Mouse (Mus musculus) MEL (cell line): ENCODE data around the gene Iqsec1. TPM values are rescaled to one million over a fixed set of nuclear protein-coding genes. Genes with fewer than 3 reads are reported as not detected.

Experiments
- DNase-seq: peaks from one replicate; pipeline ENCODE4 v3.0.0; 2011; ENCODE audit warnings: low read depth, low spot score
- H3K27ac ChIP-seq: 2 replicates; pipeline ENCODE4 v1.5.1; 2012; ENCODE audit warnings: low read depth, mild to moderate bottlenecking, control low read depth, low read length, moderate library complexity; ENCODE audit not compliant: control insufficient read depth
- H3K27me3 ChIP-seq, 2 experiments: fragments of 150-350 bp in 1 of 2; sonication (generic) in 1 of 2; 2 replicates each; pipeline ENCODE4 v1.6.1; 2012; ENCODE audit warnings: low read length in 2 of 2, mild to moderate bottlenecking in 2 of 2, improper control_type of control experiment in 1 of 2, moderate library complexity in 1 of 2; ENCODE audit not compliant: insufficient read depth in 2 of 2, control insufficient read depth in 1 of 2
- H3K36me3 ChIP-seq, 2 experiments: 2 replicates each; pipeline ENCODE4 v1.6.1; 2012 to 2014; ENCODE audit warnings: low read length in 2 of 2, improper control_type of control experiment in 1 of 2, inconsistent platforms in 1 of 2, mild to moderate bottlenecking in 1 of 2; ENCODE audit not compliant: insufficient read depth in 2 of 2, control insufficient read depth in 1 of 2
- H3K4me1 ChIP-seq, 2 experiments: fragments of 150-350 bp in 1 of 2; sonication (generic) in 1 of 2; 2 replicates each; pipeline ENCODE4 v1.6.1; 2012; ENCODE audit warnings: low read length in 2 of 2, improper control_type of control experiment in 1 of 2, mild to moderate bottlenecking in 1 of 2; ENCODE audit not compliant: insufficient read depth in 2 of 2, control insufficient read depth in 1 of 2
- H3K4me3 ChIP-seq, 2 experiments: fragments of 150-350 bp in 1 of 2; sonication (generic) in 1 of 2; 2 replicates each; pipeline ENCODE4 v1.5.1; 2012; ENCODE audit warnings: low read depth in 2 of 2, low read length in 2 of 2, mild to moderate bottlenecking in 2 of 2, moderate library complexity in 2 of 2, control low read depth in 1 of 2, improper control_type of control experiment in 1 of 2; ENCODE audit not compliant: control insufficient read depth in 1 of 2, insufficient read depth in 1 of 2
- H3K79me2 ChIP-seq: 2 replicates; pipeline ENCODE4 v1.6.1; 2012; ENCODE audit warnings: mild to moderate bottlenecking, low read length, moderate library complexity; ENCODE audit not compliant: control insufficient read depth, poor library complexity, insufficient read depth
- H3K9ac ChIP-seq: 2 replicates; pipeline ENCODE4 v1.6.1; 2012; ENCODE audit warnings: low read depth, mild to moderate bottlenecking, control low read depth, low read length, moderate library complexity; ENCODE audit not compliant: control insufficient read depth, poor library complexity, severe bottlenecking
- H3K9me3 ChIP-seq: fragments of 150-350 bp; sonication (generic); replicated peaks from 2 replicates; pipeline ENCODE4 v1.6.1; 2012; ENCODE audit warnings: mild to moderate bottlenecking, low read length, improper control_type of control experiment, moderate library complexity; ENCODE audit not compliant: insufficient read depth
- BHLHE40 ChIP-seq: IDR thresholded peaks from 2 replicates; pipeline ENCODE4 v1.6.1; 2012; ENCODE audit warnings: low read depth, mild to moderate bottlenecking, inconsistent platforms, low read length, improper control_type of control experiment, borderline replicate concordance
- CHD1 ChIP-seq: IDR thresholded peaks from 2 replicates; pipeline ENCODE4 v1.6.1; 2012; ENCODE audit warnings: low read depth, mild to moderate bottlenecking, inconsistent platforms, low read length, improper control_type of control experiment
- CHD2 ChIP-seq: IDR thresholded peaks from 2 replicates; pipeline ENCODE4 v1.6.1; 2011; ENCODE audit warnings: low read length, improper control_type of control experiment
- CTCF ChIP-seq, 3 experiments: IDR thresholded peaks in 2 of 3; conservative IDR thresholded peaks in 1 of 3; 2 replicates each; pipeline ENCODE4 v1.5.1; 2011 to 2012; ENCODE audit warnings: low read length in 3 of 3, low read depth in 2 of 3, mild to moderate bottlenecking in 2 of 3, improper control_type of control experiment in 1 of 3, inconsistent platforms in 1 of 3, mixed read lengths in 1 of 3, moderate library complexity in 1 of 3; ENCODE audit not compliant: control insufficient read depth in 1 of 3, insufficient read depth in 1 of 3, poor library complexity in 1 of 3, severe bottlenecking in 1 of 3
- E2F4 ChIP-seq: IDR thresholded peaks from 2 replicates; pipeline ENCODE4 v1.6.1; 2011; ENCODE audit warnings: low read depth, low read length, improper control_type of control experiment, borderline replicate concordance
- ELF1 ChIP-seq: IDR thresholded peaks from 2 replicates; pipeline ENCODE4 v1.6.1; 2014; ENCODE audit warnings: low read depth, mild to moderate bottlenecking, inconsistent platforms, low read length, improper control_type of control experiment, moderate library complexity
- EP300 ChIP-seq, 2 experiments: IDR thresholded peaks; 2 replicates each; pipeline ENCODE4 v1.6.1; 2011; ENCODE audit warnings: improper control_type of control experiment in 2 of 2, low read length in 2 of 2, low read depth in 1 of 2, mild to moderate bottlenecking in 1 of 2
- ETS1 ChIP-seq: IDR thresholded peaks from 2 replicates; pipeline ENCODE4 v1.6.1; 2012; ENCODE audit warnings: low read depth, mild to moderate bottlenecking, inconsistent platforms, low read length, improper control_type of control experiment, moderate library complexity
- GABPA ChIP-seq: IDR thresholded peaks from 2 replicates; pipeline ENCODE4 v1.6.1; 2012; ENCODE audit warnings: low read depth, mild to moderate bottlenecking, inconsistent platforms, low read length, improper control_type of control experiment, moderate library complexity
- HCFC1 ChIP-seq: IDR thresholded peaks from 2 replicates; pipeline ENCODE4 v1.6.1; 2012; ENCODE audit warnings: low read depth, mild to moderate bottlenecking, inconsistent platforms, low read length, improper control_type of control experiment, moderate library complexity
- JUND ChIP-seq: IDR thresholded peaks from 2 replicates; pipeline ENCODE4 v1.6.1; 2011; ENCODE audit warnings: low read depth, mild to moderate bottlenecking, improper control_type of control experiment, low read length
- MAFK ChIP-seq: IDR thresholded peaks from 2 replicates; pipeline ENCODE4 v1.6.1; 2011; ENCODE audit warnings: low read depth, mild to moderate bottlenecking, low read length, improper control_type of control experiment, borderline replicate concordance
- MAX ChIP-seq: IDR thresholded peaks from 2 replicates; pipeline ENCODE4 v1.6.1; 2011; ENCODE audit warnings: low read length, improper control_type of control experiment
- MAZ ChIP-seq: IDR thresholded peaks from 2 replicates; pipeline ENCODE4 v1.6.1; 2012; ENCODE audit warnings: low read depth, mild to moderate bottlenecking, inconsistent platforms, low read length, improper control_type of control experiment
- MEF2A ChIP-seq: IDR thresholded peaks from 2 replicates; pipeline ENCODE4 v1.6.1; 2014; ENCODE audit warnings: low read depth, mild to moderate bottlenecking, inconsistent platforms, low read length, improper control_type of control experiment; ENCODE audit not compliant: poor library complexity, insufficient replicate concordance, severe bottlenecking; ENCODE audit errors: extremely low read depth
- MXI1 ChIP-seq: IDR thresholded peaks from 2 replicates; pipeline ENCODE4 v1.6.1; 2011; ENCODE audit warnings: mild to moderate bottlenecking, low read depth, low read length, improper control_type of control experiment
- MYC ChIP-seq: IDR thresholded peaks from 2 replicates; pipeline ENCODE4 v1.6.1; 2011; ENCODE audit warnings: low read depth, mild to moderate bottlenecking, low read length, improper control_type of control experiment, moderate library complexity
- NELFE ChIP-seq: IDR thresholded peaks from 2 replicates; pipeline ENCODE4 v1.6.1; 2011; ENCODE audit warnings: low read depth, low read length, improper control_type of control experiment
- NRF1 ChIP-seq: IDR thresholded peaks from 2 replicates; pipeline ENCODE4 v1.6.1; 2014; ENCODE audit warnings: low read depth, mild to moderate bottlenecking, inconsistent platforms, low read length, improper control_type of control experiment, moderate library complexity; ENCODE audit not compliant: poor library complexity, insufficient read depth, severe bottlenecking
- POLR2A ChIP-seq, 2 experiments: IDR thresholded peaks; 2 replicates each; pipeline ENCODE4 v1.6.1; 2011 to 2012; ENCODE audit warnings: low read length in 2 of 2, mild to moderate bottlenecking in 2 of 2, control low read depth in 1 of 2, improper control_type of control experiment in 1 of 2, low read depth in 1 of 2, moderate library complexity in 1 of 2; ENCODE audit not compliant: control insufficient read depth in 1 of 2, insufficient read depth in 1 of 2, poor library complexity in 1 of 2
- POLR2AphosphoS2 ChIP-seq: IDR thresholded peaks from 2 replicates; pipeline ENCODE4 v1.6.1; 2011; ENCODE audit warnings: low read length, improper control_type of control experiment
- POLR2AphosphoS5 ChIP-seq: IDR thresholded peaks from 2 replicates; pipeline ENCODE4 v1.6.1; 2012; ENCODE audit warnings: low read depth, borderline replicate concordance, mild to moderate bottlenecking, inconsistent platforms, low read length, moderate library complexity, mixed read lengths
- RAD21 ChIP-seq: IDR thresholded peaks from 2 replicates; pipeline ENCODE4 v1.6.1; 2011; ENCODE audit warnings: mild to moderate bottlenecking, low read depth, low read length, improper control_type of control experiment
- RCOR1 ChIP-seq: IDR thresholded peaks from 2 replicates; pipeline ENCODE4 v1.6.1; 2012; ENCODE audit warnings: low read depth, mild to moderate bottlenecking, inconsistent platforms, low read length, improper control_type of control experiment
- SMC3 ChIP-seq: IDR thresholded peaks from 2 replicates; pipeline ENCODE4 v1.6.1; 2011; ENCODE audit warnings: low read depth, low read length, improper control_type of control experiment
- TAL1 ChIP-seq: IDR thresholded peaks from 2 replicates; pipeline ENCODE4 v1.6.1; 2012; ENCODE audit warnings: mild to moderate bottlenecking, inconsistent platforms, low read length, moderate library complexity, mixed read lengths
- TBP ChIP-seq: IDR thresholded peaks from 2 replicates; pipeline ENCODE4 v1.8.0; 2011; ENCODE audit warnings: low read depth, low read length, improper control_type of control experiment
- TCF12 ChIP-seq: IDR thresholded peaks from 2 replicates; pipeline ENCODE4 v1.6.1; 2014; ENCODE audit warnings: low read depth, mild to moderate bottlenecking, inconsistent platforms, low read length, improper control_type of control experiment, moderate library complexity
- UBTF ChIP-seq: IDR thresholded peaks from 2 replicates; pipeline ENCODE4 v1.6.1; 2012; ENCODE audit warnings: low read depth, mild to moderate bottlenecking, inconsistent platforms, low read length, improper control_type of control experiment, moderate library complexity, borderline replicate concordance; ENCODE audit not compliant: insufficient read depth
- USF2 ChIP-seq, 2 experiments: IDR thresholded peaks; 2 replicates each; pipeline ENCODE4 v1.6.1; 2011 to 2012; ENCODE audit warnings: improper control_type of control experiment in 2 of 2, low read length in 2 of 2, borderline replicate concordance in 1 of 2, inconsistent platforms in 1 of 2, low read depth in 1 of 2, mild to moderate bottlenecking in 1 of 2; ENCODE audit not compliant: insufficient read depth in 1 of 2
- ZC3H11A ChIP-seq: IDR thresholded peaks from 2 replicates; pipeline ENCODE4 v1.6.1; 2012; ENCODE audit warnings: low read depth, mild to moderate bottlenecking, inconsistent platforms, low read length, improper control_type of control experiment
- ZKSCAN1 ChIP-seq: IDR thresholded peaks from 2 replicates; pipeline ENCODE4 v1.6.1; 2012; ENCODE audit warnings: low read depth, mild to moderate bottlenecking, inconsistent platforms, low read length, improper control_type of control experiment, moderate library complexity
- ZMIZ1 ChIP-seq: IDR thresholded peaks from 2 replicates; pipeline ENCODE4 v1.6.1; 2012; ENCODE audit warnings: low read depth, mild to moderate bottlenecking, inconsistent platforms, low read length, improper control_type of control experiment, moderate library complexity
- polyA plus RNA-seq, 2 experiments: library from polyadenylated mRNA; stranded (reverse) in 1 of 2; unstranded in 1 of 2; fragments of >175 nt in 1 of 2; fragments of >200 nt in 1 of 2; gene quantifications; 2 replicates each; pipeline versions ENCODE4 v1.2.1 to v1.2.4; 2012; ENCODE audit warnings: low replicate concordance in 2 of 2, low read depth in 1 of 2; ENCODE audit not compliant: insufficient read length in 2 of 2, insufficient read depth in 1 of 2, missing spikeins in 1 of 2
- total RNA-seq: library from RNA; depleted of rRNA; stranded (reverse); fragments of 300-350 nt; gene quantifications from 2 replicates; pipeline ENCODE4 v1.2.3, GENCODE M21; 2012

The Iqsec1 gene
- total and polyA plus RNA-seq, 3 experiments: 14.8 to 73.4 (median 30.8) TPM

- TF ChIP-seq NELFE: no peak
Measured at GRCm38 (mm10) chr6:90608186-90608585, 380.3 kb downstream of the Iqsec1 start (continued).

- TF ChIP-seq EP300 (IDR thresholded peaks at IDR 0.05; ENCODE audit: low read depth in 1 of 2, low read length in 2 of 2) (no peak), TCF12 (no peak), RCOR1 (no peak), MAZ (no peak), ZKSCAN1 (no peak), MEF2A (no peak), BHLHE40 (no peak), MAFK (no peak), ELF1 (no peak), GABPA (no peak), SMC3 (peak; percentile 84), CHD2 (no peak), MYC (no peak), MXI1 (no peak), MAX (no peak), ZC3H11A (peak; percentile 41; the same call in 1 of the 2 replicates), POLR2A (IDR thresholded peaks at IDR 0.05; ENCODE audit: control insufficient read depth in 1 of 2, insufficient read depth in 1 of 2, low read depth in 1 of 2, low read length in 2 of 2, poor library complexity in 1 of 2) (no peak), UBTF (no peak), POLR2AphosphoS2 (no peak), NRF1 (no peak), JUND (no peak), NELFE (no peak), ETS1 (no peak), USF2 (IDR thresholded peaks at IDR 0.05; ENCODE audit: borderline replicate concordance in 1 of 2, insufficient read depth in 1 of 2, low read depth in 1 of 2, low read length in 2 of 2) (no peak), TBP (no peak), CHD1 (no peak), TAL1 (no peak), CTCF (IDR thresholded peaks at IDR 0.05 in 2 of 3, conservative IDR thresholded peaks at IDR 0.05 in 1 of 3; ENCODE audit: control insufficient read depth in 1 of 3, insufficient read depth in 1 of 3, low read depth in 2 of 3, low read length in 3 of 3, poor library complexity in 1 of 3, severe bottlenecking in 1 of 3) (peak; percentile 80 to 96 (median 94)), ZMIZ1 (no peak), RAD21 (peak; percentile 69), HCFC1 (no peak), POLR2AphosphoS5 (no peak), E2F4 (no peak)
- H3K4me3 ChIP-seq: peak overlapping the region in 1 of 2 experiments; percentile 19; a peak in 3 of 4 replicates
- peaks cover 0 to 9% of the 10 kb centered on the region in 2 experiments; a peak in 2 of 4 replicates for H3K36me3 ChIP-seq
- H3K27ac ChIP-seq: no peak overlapping the region
- H3K4me1 ChIP-seq: peaks cover 6 to 21% of the 10 kb centered on the region in 2 experiments
- H3K9ac ChIP-seq: peak overlapping the region; percentile 40; the same call in 1 of the 2 replicates
- no peaks in the 10 kb centered on the region for H3K9me3 ChIP-seq
- H3K79me2 ChIP-seq: no peaks in the 10 kb centered on the region; the same call in 1 of the 2 replicates
- no peaks in the 10 kb centered on the region for H3K27me3 ChIP-seq
- DNase-seq: peak; percentile 91
Measured at GRCm38 (mm10) chr6:90607196-90607595, 381.3 kb downstream of the Iqsec1 start.
